Mouse (Mus musculus) Muller cell, postnatal 12 days (primary cell): ENCODE data around the gene Rnf44.

Source experiments
- DNase-seq: peaks from one replicate; pipeline ENCODE4 v3.0.0-alpha.2; 2015; ENCODE audit errors: inconsistent ontology term

Gene Rnf44

GRCm38 (mm10) chr13:54687096-54687495 is 6.6 kb downstream of the Rnf44 start:
- DNase-seq = peak; percentile 85

GRCm38 (mm10) chr13:54686139-54687053 is 7.3 kb downstream of the Rnf44 start:
- no peak for DNase-seq

GRCm38 (mm10) chr13:54685174-54685573 is 8.5 kb downstream of the Rnf44 start:
- no peak for DNase-seq

- DNase-seq = no peak
These were observed 9.4 kb downstream of the Rnf44 start for GRCm38 (mm10) chr13:54684140-54684896.

- no peak for DNase-seq
These were observed 10.4 kb downstream of the Rnf44 start for GRCm38 (mm10) chr13:54683301-54683700.

GRCm38 (mm10) chr13:54681291-54681690 is 12.4 kb downstream of the Rnf44 start:
- DNase-seq = no peak

- DNase-seq = no peak
These were observed 13.4 kb downstream of the Rnf44 start for GRCm38 (mm10) chr13:54680184-54680853.

- no peak for DNase-seq
These were observed 15.4 kb downstream of the Rnf44 start for GRCm38 (mm10) chr13:54678263-54678662.

- no peak for DNase-seq
These were observed 17.7 kb downstream of the Rnf44 start for GRCm38 (mm10) chr13:54675895-54676590.

- peak; percentile 69 for DNase-seq
These were observed 23.2 kb downstream of the Rnf44 start for GRCm38 (mm10) chr13:54670491-54670890.

GRCm38 (mm10) chr13:54665062-54665461 is 28.6 kb downstream of the Rnf44 start:
- no peak for DNase-seq

- DNase-seq = no peak
These were observed 29.2 kb downstream of the Rnf44 start for GRCm38 (mm10) chr13:54664509-54664908.

GRCm38 (mm10) chr13:54663999-54664398 is 29.7 kb downstream of the Rnf44 start:
- no peak for DNase-seq

- DNase-seq = no peak
These were observed 32.3 kb downstream of the Rnf44 start for GRCm38 (mm10) chr13:54661358-54661757.

GRCm38 (mm10) chr13:54660877-54661276 is 32.8 kb downstream of the Rnf44 start:
- DNase-seq = no peak

GRCm38 (mm10) chr13:54650461-54650860 is 43.2 kb downstream of the Rnf44 start:
- no peak for DNase-seq

- no peak for DNase-seq
These were observed 58.7 kb downstream of the Rnf44 start for GRCm38 (mm10) chr13:54635011-54635410.

- DNase-seq = no peak
These were observed 60.9 kb downstream of the Rnf44 start for GRCm38 (mm10) chr13:54632731-54633277.
